Mouse (Mus musculus) kidney, embryonic 15.5 days (tissue): Measurements from ENCODE around the gene Nasp. TPM values are rescaled to one million over a fixed set of nuclear protein-coding genes. Genes with fewer than 3 reads are reported as not detected.

Experiments
- ATAC-seq: fragments of 200-750 bp; cut with Nextera tagmentation; replicated peaks from 2 replicates; pipeline ENCODE4 v1.8.0; 2017; ENCODE audit warnings: moderate TSS enrichment; ENCODE audit not compliant: low FRiP score
- H3K27ac ChIP-seq: fragments of 300-500 bp; sonication (generic); 2 replicates; pipeline ENCODE4 v1.5.1; 2015; ENCODE audit warnings: mild to moderate bottlenecking, inconsistent platforms
- H3K27me3 ChIP-seq: fragments of 300-500 bp; sonication (generic); 2 replicates; pipeline ENCODE4 v1.6.1; 2015; ENCODE audit warnings: inconsistent platforms
- H3K36me3 ChIP-seq: fragments of 300-500 bp; sonication (generic); 2 replicates; pipeline ENCODE4 v1.6.1; 2015; ENCODE audit warnings: inconsistent platforms
- H3K4me1 ChIP-seq: fragments of 300-500 bp; sonication (generic); 2 replicates; pipeline ENCODE4 v1.6.1; 2015; ENCODE audit warnings: inconsistent platforms
- H3K4me2 ChIP-seq: fragments of 300-500 bp; sonication (generic); 2 replicates; pipeline ENCODE4 v1.6.1; 2015; ENCODE audit warnings: moderate library complexity, mild to moderate bottlenecking, inconsistent platforms
- H3K4me3 ChIP-seq: fragments of 300-500 bp; sonication (generic); replicated peaks from 2 replicates; pipeline ENCODE4 v1.5.1; 2015; ENCODE audit warnings: mild to moderate bottlenecking, inconsistent platforms
- H3K9ac ChIP-seq: fragments of 300-500 bp; sonication (generic); 2 replicates; pipeline ENCODE4 v1.6.1; 2015; ENCODE audit warnings: mild to moderate bottlenecking, inconsistent platforms
- H3K9me3 ChIP-seq: fragments of 300-500 bp; sonication (generic); replicated peaks from 2 replicates; pipeline ENCODE4 v1.6.1; 2016; ENCODE audit warnings: inconsistent platforms
- WGBS: fragments of 180-500 bp; shearing (Covaris S2); methylation state at CpG from one replicate; pipeline ENCODE4 v1.1.7; 2015; ENCODE audit warnings: mixed read lengths; 5-methylcytosine and 5-hydroxymethylcytosine counted together
- polyA plus RNA-seq: library from polyadenylated mRNA; unstranded; fragments of >200 nt; fragmentation: Nextera tagmentation; extraction: Ambion mirVana; gene quantifications from 2 replicates; pipeline ENCODE4 v1.2.1, GENCODE M21; 2015

Nasp gene
- polyA plus RNA-seq, 1 experiment from 2014 or later, result 175 TPM

GRCm38 (mm10) chr4:116556561-116557305, 71.0 kb downstream of the Nasp start:
- WGBS, result under 1% methylated on average over 28 of the region's 28 CpGs
- Histone ChIP-seq H3K4me3 (peak overlapping the region; percentile 68), H3K4me1 (peaks cover 12% of the 10 kb centered on the region; the same call in 1 of the 2 replicates), H3K27me3 (no peaks in the 10 kb centered on the region), H3K36me3 (peaks cover 21% of the 10 kb centered on the region), H3K27ac (peak overlapping the region; percentile 97), H3K9ac (peak overlapping the region; percentile 77), H3K4me2 (peak overlapping the region; percentile 70), H3K9me3 (no peaks in the 10 kb centered on the region)
- peak; percentile 96 for ATAC-seq

GRCm38 (mm10) chr4:116555413-116556300, 72.1 kb downstream of the Nasp start, which contains the start of gene Tmem69:
Gene Tmem69, minus strand, starts transcription at chr4:116555936.
- 2% methylated on average over 23 of the region's 23 CpGs for WGBS
- peak within 1 kb of the TSS; percentile 97 for H3K27ac ChIP-seq
- peak within 1 kb of the TSS; percentile 70 for H3K4me2 ChIP-seq
- no peaks in the 10 kb centered on the region for H3K27me3 ChIP-seq
- H3K9ac ChIP-seq, result peak within 1 kb of the TSS; percentile 77
- H3K4me1 ChIP-seq, result peaks cover 12% of the 10 kb centered on the region; the same call in 1 of the 2 replicates
- H3K4me3 ChIP-seq, result peak within 1 kb of the TSS; percentile 68
- peaks cover 21% of the 10 kb centered on the region for H3K36me3 ChIP-seq
- H3K9me3 ChIP-seq, result no peaks in the 10 kb centered on the region
- no peak for ATAC-seq

DNA sequence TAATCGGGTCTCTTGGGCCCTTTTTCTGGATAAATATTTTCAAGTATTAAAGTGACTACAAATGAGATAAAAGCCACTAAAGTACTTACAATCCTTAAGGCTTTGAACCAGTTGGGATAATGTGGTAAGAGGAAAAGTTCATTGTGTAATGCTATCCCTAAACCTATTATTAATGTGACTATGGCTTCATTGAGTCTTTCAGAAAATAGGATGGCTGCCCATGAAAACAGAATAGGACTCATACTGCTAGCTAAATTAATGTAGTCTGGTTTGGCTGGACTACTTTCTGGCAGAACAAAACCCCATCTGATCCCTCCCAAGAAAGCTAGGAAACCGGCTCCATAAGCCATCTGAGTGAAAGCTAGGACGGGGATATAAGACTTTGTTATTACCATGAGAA, 74.7 kb downstream of the Nasp start:
- H3K27ac ChIP-seq, result no peak overlapping the region
- no peak overlapping the region for H3K9ac ChIP-seq
- H3K27me3 ChIP-seq, result no peaks in the 10 kb centered on the region
- H3K36me3 ChIP-seq, result peaks cover 17% of the 10 kb centered on the region
- ATAC-seq, result no peak
- 0 out of 2 replicates have a peak, but pooled peaks cover 6% of the 10 kb centered on the region for H3K4me1 ChIP-seq
- WGBS, result 86% methylated on average over 3 of the region's 3 CpGs
- H3K4me2 ChIP-seq, result no peak overlapping the region
- no peaks in the 10 kb centered on the region for H3K9me3 ChIP-seq
- no peak overlapping the region for H3K4me3 ChIP-seq

Other genes with a start within 250 kb of the Nasp start
- gene Mast2, start 163.8 kb downstream of the Nasp start, polyA plus RNA-seq, result 12.7 and 14.4 TPM in 2 replicates
- gene Ipp, start 120.4 kb downstream of the Nasp start, polyA plus RNA-seq, result 17.0 and 17.3 TPM in 2 replicates
- gene Tmem69, start 72.0 kb downstream of the Nasp start, polyA plus RNA-seq, result 27.4 and 27.5 TPM in 2 replicates
- gene Gpbp1l1, start 70.3 kb downstream of the Nasp start, polyA plus RNA-seq, result 40.5 and 40.7 TPM in 2 replicates
- gene Ccdc17, start 31.3 kb downstream of the Nasp start, polyA plus RNA-seq, result 3.6 and 4.8 TPM in 2 replicates
- gene Akr1a1, start 23.7 kb upstream of the Nasp start, polyA plus RNA-seq, result 721 and 765 TPM in 2 replicates
- 1,497 and 1,602 TPM in 2 replicates for gene Prdx1, start 57.6 kb upstream of the Nasp start, polyA plus RNA-seq
- 27.2 and 27.9 TPM in 2 replicates for gene Mmachc, start 80.5 kb upstream of the Nasp start, polyA plus RNA-seq
- gene Ccdc163, start 80.6 kb upstream of the Nasp start, polyA plus RNA-seq, result 30.3 and 31.7 TPM in 2 replicates
- gene Tesk2, start 93.0 kb upstream of the Nasp start, polyA plus RNA-seq, result 7.6 and 7.7 TPM in 2 replicates
- gene Toe1, start 179.7 kb upstream of the Nasp start, polyA plus RNA-seq, result 38.1 and 39.8 TPM in 2 replicates
- gene Mutyh, start 179.8 kb upstream of the Nasp start, polyA plus RNA-seq, result 18.9 and 19.1 TPM in 2 replicates
- 1.1 and 1.6 TPM in 2 replicates for gene Hpdl, start 193.8 kb upstream of the Nasp start, polyA plus RNA-seq
- 1.7 TPM in 2 replicates for gene Zswim5, start 249.4 kb upstream of the Nasp start, polyA plus RNA-seq